Mouse (Mus musculus) heart, embryonic 14.5 days (tissue): ENCODE results near the gene Lifr. TPM values are rescaled to one million over a fixed set of nuclear protein-coding genes. Genes with fewer than 3 reads are reported as not detected.

Experiments used
- ATAC-seq: fragments of 200-750 bp; cut with Nextera tagmentation; 2 replicates; pipeline ENCODE4 v1.8.0; 2017; ENCODE audit warnings: low read depth, moderate TSS enrichment; ENCODE audit not compliant: insufficient number of reproducible peaks, insufficient read depth, low FRiP score
- H3K27ac ChIP-seq, 2 experiments: fragments of 200-500 bp in 1 of 2; fragments of 300-500 bp in 1 of 2; sonication (generic) in 1 of 2; replicated peaks in 1 of 2; 2 replicates each; pipeline ENCODE4 v1.5.1; 2012 to 2014; ENCODE audit warnings: low read depth in 2 of 2, low read length in 2 of 2, control low read depth in 1 of 2, mild to moderate bottlenecking in 1 of 2, mixed read lengths in 1 of 2; ENCODE audit not compliant: control insufficient read depth in 1 of 2, insufficient read depth in 1 of 2
- H3K27me3 ChIP-seq: fragments of 300-500 bp; sonication (generic); 2 replicates; pipeline ENCODE4 v1.6.1; 2014; ENCODE audit warnings: mild to moderate bottlenecking, low read length, control low read depth; ENCODE audit not compliant: control insufficient read depth, insufficient read depth
- H3K36me3 ChIP-seq: fragments of 300-500 bp; sonication (generic); 2 replicates; pipeline ENCODE4 v1.6.1; 2014; ENCODE audit warnings: mild to moderate bottlenecking, control low read depth, low read length, mixed read lengths; ENCODE audit not compliant: control insufficient read depth, insufficient read depth
- H3K4me1 ChIP-seq, 2 experiments: fragments of 200-500 bp in 1 of 2; fragments of 300-500 bp in 1 of 2; sonication (generic) in 1 of 2; 2 replicates each; pipeline ENCODE4 v1.6.1; 2012 to 2014; ENCODE audit warnings: low read length in 2 of 2, control low read depth in 1 of 2, mixed read lengths in 1 of 2; ENCODE audit not compliant: control insufficient read depth in 2 of 2, insufficient read depth in 2 of 2
- H3K4me2 ChIP-seq: fragments of 300-500 bp; sonication (generic); 2 replicates; pipeline ENCODE4 v1.6.1; 2014; ENCODE audit warnings: mild to moderate bottlenecking, low read length
- H3K4me3 ChIP-seq, 2 experiments: fragments of 200-500 bp in 1 of 2; fragments of 300-500 bp in 1 of 2; sonication (generic) in 1 of 2; 2 replicates each; pipeline ENCODE4 v1.5.1; 2012 to 2014; ENCODE audit warnings: low read length in 2 of 2, mild to moderate bottlenecking in 2 of 2, control low read depth in 1 of 2, low read depth in 1 of 2, moderate library complexity in 1 of 2; ENCODE audit not compliant: control insufficient read depth in 1 of 2, insufficient read depth in 1 of 2
- H3K9ac ChIP-seq: fragments of 300-500 bp; sonication (generic); 2 replicates; pipeline ENCODE4 v1.6.1; 2014; ENCODE audit warnings: mild to moderate bottlenecking, low read length
- H3K9me3 ChIP-seq: fragments of 300-500 bp; sonication (generic); 2 replicates; pipeline ENCODE4 v1.6.1; 2016; ENCODE audit warnings: low read length, control low read depth; ENCODE audit not compliant: control insufficient read depth
- WGBS: fragments of 180-500 bp; shearing (Covaris S2); extraction: QIAGEN DNeasy Blood & Tissue Kit; methylation state at CpG from one replicate; pipeline ENCODE4 v1.1.7; 2014; 5-methylcytosine and 5-hydroxymethylcytosine counted together
- polyA plus RNA-seq: library from polyadenylated mRNA; unstranded; fragments of >200 nt; fragmentation: Nextera tagmentation; extraction: Ambion mirVana; gene quantifications from 2 replicates; pipeline ENCODE4 v1.2.1, GENCODE M21; 2014

The Lifr gene
- polyA plus RNA-seq, 1 experiment from 2014 or later: 36.4 TPM

DNA sequence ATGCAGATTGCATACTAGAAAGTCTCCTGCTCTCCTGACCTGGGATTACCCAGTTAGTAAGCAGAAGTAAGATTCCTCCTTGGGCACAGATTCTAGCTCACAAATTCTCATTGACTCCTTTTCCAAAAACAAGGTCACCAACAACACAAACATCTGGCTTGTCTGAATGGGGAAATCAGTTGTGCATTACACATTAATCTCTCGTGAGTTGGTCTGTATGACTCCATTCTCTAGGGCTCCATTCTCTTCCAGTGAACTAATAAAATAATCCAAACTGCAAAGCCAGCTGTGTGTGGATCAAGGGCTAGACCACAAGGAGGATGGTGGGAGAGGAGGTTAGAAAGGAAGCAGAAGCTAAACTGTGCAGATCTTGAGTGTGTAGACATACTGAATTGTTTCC is 25.8 kb downstream of the Lifr start:
- Histone ChIP-seq H3K27me3 (no peaks in the 10 kb centered on the region), H3K27ac (no peak overlapping the region), H3K9ac (no peak overlapping the region), H3K4me1 (no peaks in the 10 kb centered on the region; a peak in 1 of 4 replicates), H3K4me3 (no peak overlapping the region), H3K4me2 (no peak overlapping the region), H3K9me3 (no peaks in the 10 kb centered on the region), H3K36me3 (no peaks in the 10 kb centered on the region)
- ATAC-seq: no peak
- WGBS: 82% methylated on average over 1 of the region's 1 CpGs

DNA sequence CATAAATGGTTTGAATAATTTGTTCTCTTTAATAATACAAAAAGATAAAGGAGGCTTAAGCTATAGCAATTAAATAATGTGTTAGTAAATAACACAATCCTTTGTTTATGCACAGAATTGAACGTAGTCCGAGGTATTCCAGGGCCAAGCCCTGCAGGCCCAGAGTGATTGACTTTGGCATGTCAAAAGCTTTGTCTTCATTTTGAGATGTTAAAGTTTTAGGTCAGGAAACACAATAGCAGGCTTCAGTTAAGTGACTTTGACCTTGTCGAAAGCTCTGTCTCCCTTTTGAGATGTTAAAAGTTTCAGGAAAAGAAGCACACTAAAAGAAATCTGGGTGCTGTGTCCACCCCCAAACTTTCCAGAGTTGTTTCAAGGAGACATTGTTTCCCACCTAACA is 26.3 kb downstream of the Lifr start:
- Histone ChIP-seq H3K27ac (no peak overlapping the region), H3K36me3 (no peaks in the 10 kb centered on the region), H3K9ac (no peak overlapping the region), H3K9me3 (no peaks in the 10 kb centered on the region), H3K4me3 (no peak overlapping the region), H3K4me2 (no peak overlapping the region), H3K4me1 (no peaks in the 10 kb centered on the region; a peak in 1 of 4 replicates), H3K27me3 (no peaks in the 10 kb centered on the region)
- ATAC-seq: no peak
- 84% methylated on average over 3 of the region's 3 CpGs for WGBS

DNA sequence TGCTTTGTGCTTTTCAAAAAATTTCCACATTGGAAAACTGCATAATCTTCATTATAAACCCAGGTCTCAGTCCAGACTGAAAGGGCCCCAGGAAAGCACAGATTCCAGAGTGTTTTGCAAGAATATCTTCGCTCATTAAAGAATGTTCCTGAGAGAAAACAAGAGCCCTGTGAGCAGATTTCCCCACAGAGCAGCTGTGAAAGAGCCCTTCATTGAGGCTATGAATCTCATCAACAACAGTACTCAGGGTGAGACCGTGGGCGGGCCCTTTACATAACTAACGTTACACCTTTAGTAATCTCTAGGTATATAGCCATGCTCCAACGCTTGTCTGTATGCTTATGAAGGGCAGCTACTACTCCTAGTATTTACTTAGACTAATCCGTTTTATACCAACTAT is 27.5 kb downstream of the Lifr start:
- Histone ChIP-seq H3K4me3 (no peak overlapping the region), H3K4me2 (no peak overlapping the region), H3K27me3 (no peaks in the 10 kb centered on the region), H3K27ac (no peak overlapping the region), H3K36me3 (no peaks in the 10 kb centered on the region), H3K4me1 (no peaks in the 10 kb centered on the region; a peak in 1 of 4 replicates), H3K9ac (no peak overlapping the region), H3K9me3 (no peaks in the 10 kb centered on the region)
- ATAC-seq: no peak
- 79% methylated on average over 6 of the region's 6 CpGs for WGBS

DNA sequence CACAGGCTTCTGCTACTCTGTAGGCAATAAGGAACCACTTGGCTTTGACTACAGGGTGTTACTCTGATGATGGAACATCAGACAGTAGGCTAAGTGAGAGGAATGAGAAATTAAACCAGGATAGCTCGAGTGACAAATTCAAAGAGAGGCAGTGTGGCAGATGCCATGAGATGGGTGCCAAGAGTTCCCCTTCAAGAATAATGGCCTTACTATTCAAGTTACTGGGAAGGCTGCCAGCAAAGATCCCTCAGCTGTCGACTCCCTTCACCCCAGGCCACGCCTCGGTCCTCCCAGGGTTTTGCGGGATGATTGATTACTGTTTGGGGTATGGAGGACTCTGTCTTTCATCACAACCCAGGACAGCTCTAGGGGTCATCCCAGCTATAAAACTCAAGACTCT is 28.4 kb downstream of the Lifr start:
- H3K4me1 ChIP-seq: no peaks in the 10 kb centered on the region; a peak in 1 of 4 replicates
- 23% methylated on average over 5 of the region's 5 CpGs for whole genome bisulfite sequencing
- no peaks in the 10 kb centered on the region for H3K27me3 ChIP-seq
- H3K27ac ChIP-seq: no peak overlapping the region
- H3K36me3 ChIP-seq: no peaks in the 10 kb centered on the region
- H3K9ac ChIP-seq: no peak overlapping the region
- H3K9me3 ChIP-seq: no peaks in the 10 kb centered on the region
- ATAC-seq: no peak
- no peak overlapping the region for H3K4me2 ChIP-seq
- H3K4me3 ChIP-seq: no peak overlapping the region

DNA sequence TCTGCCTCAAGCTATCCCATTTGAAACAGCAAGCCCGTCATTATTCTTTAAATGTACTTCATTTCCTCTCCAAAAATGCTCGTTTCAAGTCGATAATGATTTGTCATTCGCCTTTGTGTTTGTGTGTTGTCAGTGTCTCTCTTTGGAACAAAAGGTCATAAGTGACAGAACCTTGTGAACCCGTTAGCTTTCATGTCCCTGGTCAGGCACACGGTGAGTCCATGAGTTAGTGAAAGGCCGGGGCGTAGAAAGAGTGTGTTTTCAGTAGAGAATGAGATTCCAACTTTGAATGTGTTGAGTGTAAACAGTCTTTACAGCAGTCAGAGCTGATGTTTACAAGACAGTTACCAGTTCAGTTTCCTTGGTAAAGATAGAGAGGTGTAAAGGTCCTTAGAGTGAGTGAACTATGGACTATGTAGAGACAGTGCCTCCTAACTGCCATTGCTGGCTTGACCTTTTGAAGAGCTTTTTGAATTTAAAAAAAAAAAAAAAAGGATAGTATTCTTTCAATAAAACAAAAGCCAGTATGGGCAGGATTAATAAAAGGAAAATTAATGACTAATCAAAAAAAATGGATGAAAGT is 29.6 kb downstream of the Lifr start:
- no peak overlapping the region for H3K27ac ChIP-seq

DNA sequence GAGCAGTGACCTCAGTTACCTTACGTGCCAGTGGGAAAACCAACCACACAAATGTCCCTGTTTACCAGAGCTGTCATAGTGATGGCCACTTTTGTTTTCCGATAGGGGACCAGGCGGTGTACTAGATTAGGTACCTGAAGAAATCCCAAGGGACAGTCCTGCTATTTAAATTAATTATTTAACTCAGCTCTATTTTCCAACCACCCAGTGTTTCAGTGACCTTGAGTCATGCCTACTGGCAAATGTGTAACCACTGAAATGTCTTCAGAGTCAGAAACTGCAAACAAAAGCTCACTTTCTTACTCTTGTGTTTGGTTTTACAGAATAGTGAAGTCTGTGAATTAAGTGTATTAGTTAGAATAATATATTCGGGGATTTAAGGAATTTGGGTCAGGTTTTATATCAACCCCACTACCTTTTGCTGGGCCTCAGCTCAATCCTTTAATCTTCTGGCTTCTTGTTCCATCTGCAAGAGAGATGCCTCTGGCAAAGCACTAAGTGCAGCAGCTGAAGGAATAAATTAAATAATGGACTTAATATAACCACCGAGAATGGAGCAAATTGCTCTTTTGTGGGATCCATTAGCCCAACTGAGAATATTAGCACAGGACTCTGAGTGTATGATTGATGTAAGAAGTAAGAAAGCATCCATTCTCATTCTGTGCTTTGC is 33.5 kb downstream of the Lifr start:
- H3K36me3 ChIP-seq: no peaks in the 10 kb centered on the region
- H3K27ac ChIP-seq: no peak overlapping the region
- no peaks in the 10 kb centered on the region for H3K27me3 ChIP-seq
- no peak overlapping the region for H3K4me2 ChIP-seq
- no peak overlapping the region for H3K4me3 ChIP-seq
- 78% methylated on average over 5 of the region's 5 CpGs for WGBS
- no peak for ATAC-seq
- no peak overlapping the region for H3K9ac ChIP-seq
- no peaks in the 10 kb centered on the region for H3K9me3 ChIP-seq
- H3K4me1 ChIP-seq: peaks cover 2 to 8% of the 10 kb centered on the region in 2 experiments; a peak in 3 of 4 replicates

More for the DNA sequence above, 29.6 kb downstream of the Lifr start:
- no peak for ATAC-seq
- no peaks in the 10 kb centered on the region for H3K27me3 ChIP-seq
- 79% methylated on average over 8 of the region's 8 CpGs for WGBS
- H3K9ac ChIP-seq: no peak overlapping the region
- no peaks in the 10 kb centered on the region for H3K9me3 ChIP-seq
- H3K36me3 ChIP-seq: no peaks in the 10 kb centered on the region
- H3K4me1 ChIP-seq: no peaks in the 10 kb centered on the region; a peak in 1 of 4 replicates
- H3K4me2 ChIP-seq: no peak overlapping the region
- H3K4me3 ChIP-seq: no peak overlapping the region

DNA sequence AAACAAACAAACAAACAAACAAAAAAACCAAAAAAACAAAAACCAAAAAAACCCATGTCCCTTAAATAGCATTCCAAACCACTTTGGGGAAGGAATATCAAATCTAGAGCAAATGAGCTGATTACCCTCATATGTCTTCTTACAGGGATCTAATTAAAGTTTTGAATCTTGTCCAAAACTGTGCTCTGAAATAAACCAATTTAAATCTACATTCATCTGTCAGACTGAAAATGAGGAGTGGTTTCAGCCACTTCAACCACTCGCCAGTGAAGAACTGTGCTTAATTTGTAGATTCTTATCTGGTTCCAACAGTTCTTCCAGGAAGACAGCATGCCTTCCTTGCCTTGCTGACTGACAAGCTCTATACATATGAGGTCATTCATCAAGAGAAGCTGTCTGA is 35.8 kb downstream of the Lifr start:
- 30% methylated on average over 1 of the region's 1 CpGs for WGBS
- Histone ChIP-seq H3K36me3 (no peaks in the 10 kb centered on the region), H3K9me3 (no peaks in the 10 kb centered on the region), H3K27ac (no peak overlapping the region), H3K4me2 (no peak overlapping the region), H3K4me3 (no peak overlapping the region), H3K9ac (no peak overlapping the region), H3K4me1 (peaks cover 4 to 16% of the 10 kb centered on the region in 2 experiments), H3K27me3 (no peaks in the 10 kb centered on the region)
- ATAC-seq: no peak
